Mouse (Mus musculus) kidney, adult 2 months (tissue): ENCODE measurements at regions not wholly inside any gene's neighbourhood (a gene's known extent, or its start where the extent isn't known, plus 50 kb on each side); places are given as distances from the start of the nearest gene placed in this dataset.

Source experiments
- CTCF ChIP-seq: fragments of 200-500 bp; conservative IDR thresholded peaks from 2 replicates; pipeline ENCODE4 v1.5.1; 2011; ENCODE audit warnings: low read depth, mild to moderate bottlenecking, control low read depth, low read length, moderate library complexity, mixed read lengths; ENCODE audit not compliant: insufficient read depth, insufficient read length
- POLR2A ChIP-seq: fragments of 200-500 bp; IDR thresholded peaks from one replicate; pipeline ENCODE4 v1.6.1; 2011; ENCODE audit warnings: low read depth, low read length, control low read depth

GRCm38 (mm10) chr3:35273546-35273945 lies 480.4 kb upstream of the Atp11b start:
- TF ChIP-seq CTCF, result no peak
- no peak for TF ChIP-seq POLR2A
